Mouse (Mus musculus): ENCODE measurements around the gene Cntn5.

- no peak for TF ChIP-seq GATA1 (IDR thresholded peaks at IDR 0.05; ENCODE audit: borderline replicate concordance, low read length)
- no peak for TF ChIP-seq FLI1 (IDR thresholded peaks at IDR 0.05; ENCODE audit: low read length)
These were observed 1120.9 kb downstream of the Cntn5 start for GRCm38 (mm10) chr9:9783680-9784079.
